ENCODE assay signal across 8 mouse cellular contexts in the genomic region with DNA sequence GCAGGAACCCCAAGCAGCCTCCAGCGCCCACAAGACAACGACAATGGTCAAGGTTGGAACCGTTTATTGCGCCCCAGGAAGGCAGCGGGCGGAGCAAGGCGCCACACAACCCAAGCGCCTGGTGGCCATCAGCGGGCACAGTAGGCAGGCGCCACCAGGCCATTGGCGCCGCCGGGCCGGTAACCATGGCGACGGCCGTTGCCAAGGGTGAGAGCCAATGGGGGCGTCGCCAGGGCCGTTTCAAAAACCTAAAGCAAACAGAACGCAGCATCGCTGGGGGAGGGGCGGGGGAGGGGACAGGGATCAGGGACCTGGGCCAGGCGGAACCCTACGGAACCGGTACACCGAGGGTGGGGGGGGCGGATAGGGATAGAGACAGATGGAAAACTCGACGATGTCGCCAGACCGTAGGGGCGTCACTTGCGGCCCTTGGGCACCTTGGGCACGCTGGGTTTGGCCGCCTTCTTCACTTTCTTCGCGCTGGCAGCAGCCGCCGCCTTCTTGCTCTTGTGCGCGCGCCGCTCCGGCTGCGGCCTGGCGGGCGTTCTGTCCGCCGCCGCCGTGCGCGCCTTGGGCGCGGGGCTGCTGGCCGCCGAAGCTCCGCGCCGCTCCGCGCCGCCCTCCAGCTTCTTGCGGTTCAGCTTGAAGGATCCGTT. TPM values are rescaled to one million over a fixed set of nuclear protein-coding genes. Genes with fewer than 3 reads are reported as not detected.
A peak's percentile ranks its signal among the peaks of the same experiment; 100 is the strongest.
DNase-seq lines count a peak whose midpoint lies in the region; ATAC-seq and TF ChIP-seq lines count a peak whose summit lies in the region.

No protein-coding gene starts in this region.

- peak overlapping the region; percentile 71 for H3K4me3 ChIP-seq in ES-Bruce4 (ENCODE audit: low read depth, low read length)
- peak overlapping the region; percentile 88 for H3K4me3 ChIP-seq in embryonic facial prominence, embryonic 15.5 days (replicated peaks)
- peak overlapping the region; percentile 98 for H3K4me3 ChIP-seq in hindbrain, embryonic 10.5 days
- peak overlapping the region; percentile 60 for H3K4me3 ChIP-seq in left cerebral cortex, adult 2 months

- TF ChIP-seq EP300 in ES-Bruce4 (IDR thresholded peaks at IDR 0.05; ENCODE audit: insufficient read depth, low read depth, low read length) = no peak

- under 1% methylated on average over 63 of the region's 66 CpGs for WGBS in embryonic facial prominence, embryonic 15.5 days
- WGBS in hindbrain, embryonic 10.5 days = under 1% methylated on average over 66 of the region's 66 CpGs

- peak overlapping the region; percentile 76 for H3K4me2 ChIP-seq in embryonic facial prominence, embryonic 15.5 days (replicated peaks)

- intact Hi-C loops in left cerebral cortex, adult 2 months (cut with DNase I) = loop anchor here (5.0 kb wide), 3 partner anchors 68 to 143 kb away; a partner anchor contains a TSS

- no peak for TF ChIP-seq POLR2A in ES-Bruce4 (IDR thresholded peaks at IDR 0.05; ENCODE audit: insufficient read depth, low read length)

- H3K9me3 ChIP-seq in ES-Bruce4 (replicated peaks; ENCODE audit: control insufficient read depth, insufficient read depth, low read length, poor library complexity, severe bottlenecking) = no peaks in the 10 kb centered on the region
- no peaks in the 10 kb centered on the region for H3K9me3 ChIP-seq in embryonic facial prominence, embryonic 15.5 days (replicated peaks)
- no peaks in the 10 kb centered on the region for H3K9me3 ChIP-seq in hindbrain, embryonic 10.5 days

- H3K27ac ChIP-seq in ES-Bruce4 (ENCODE audit: insufficient read depth, low read length) = no peak overlapping the region
- H3K27ac ChIP-seq in embryonic facial prominence, embryonic 15.5 days (replicated peaks) = peak overlapping the region; percentile 90
- peak overlapping the region; percentile 98 for H3K27ac ChIP-seq in hindbrain, embryonic 10.5 days
- peak overlapping the region; percentile 87 for H3K27ac ChIP-seq in left cerebral cortex, adult 2 months

- H3K4me1 ChIP-seq in ES-Bruce4 (ENCODE audit: control insufficient read depth, insufficient read depth, low read length) = no peaks in the 10 kb centered on the region
- peaks cover 21% of the 10 kb centered on the region for H3K4me1 ChIP-seq in embryonic facial prominence, embryonic 15.5 days
- H3K4me1 ChIP-seq in hindbrain, embryonic 10.5 days (replicated peaks) = peaks cover 30% of the 10 kb centered on the region

- H3K27me3 ChIP-seq in ES-Bruce4 (ENCODE audit: control insufficient read depth, insufficient read depth, low read length, poor library complexity, severe bottlenecking) = no peaks in the 10 kb centered on the region
- H3K27me3 ChIP-seq in embryonic facial prominence, embryonic 15.5 days = no peaks in the 10 kb centered on the region
- H3K27me3 ChIP-seq in hindbrain, embryonic 10.5 days (ENCODE audit: insufficient read depth, poor library complexity, severe bottlenecking) = no peaks in the 10 kb centered on the region

- peak overlapping the region; percentile 94 for H3K9ac ChIP-seq in ES-Bruce4 (ENCODE audit: low read depth, poor library complexity, severe bottlenecking)
- peak overlapping the region; percentile 76 for H3K9ac ChIP-seq in embryonic facial prominence, embryonic 15.5 days

- no peaks in the 10 kb centered on the region for H3K36me3 ChIP-seq in ES-Bruce4 (ENCODE audit: control insufficient read depth, insufficient read depth, low read length, poor library complexity, severe bottlenecking)
- peaks cover 14% of the 10 kb centered on the region for H3K36me3 ChIP-seq in embryonic facial prominence, embryonic 15.5 days
- H3K36me3 ChIP-seq in hindbrain, embryonic 10.5 days = peaks cover 31% of the 10 kb centered on the region

- no peak for TF ChIP-seq CTCF in ES-Bruce4 (IDR thresholded peaks at IDR 0.05; ENCODE audit: low read depth, low read length)
- peak; percentile 59 for TF ChIP-seq CTCF in left cerebral cortex, adult 2 months (IDR thresholded peaks at IDR 0.05)

- DNase-seq in adrenal gland, postnatal 4 days (ENCODE audit: low spot score in 2 of 2) = peak; percentile 69 to 78
- DNase-seq in hindbrain, embryonic 10.5 days (ENCODE audit: low spot score) = peak; percentile 94
- peak; percentile 83 to 86 for DNase-seq in left cerebral cortex, adult 2 months (ENCODE audit: extremely low spot score in 1 of 2, low spot score in 2 of 2)
- DNase-seq in lung, postnatal 4 days = peak; percentile 85 to 92
- DNase-seq in right cerebral cortex, postnatal 10 days (ENCODE audit: low spot score in 2 of 2) = peak; percentile 94 to 95

- ATAC-seq in embryonic facial prominence, embryonic 15.5 days (ENCODE audit: insufficient number of reproducible peaks, low FRiP score, low TSS enrichment, low read depth) = peak; percentile 87
- no peak for ATAC-seq in CD4-positive, CD25-positive, alpha-beta regulatory T cell, adult 4 months

RNA-seq across cellular contexts. Expression of a gene that starts 0.9 kb away (rescaled TPM):
- polyA plus RNA-seq in ES-Bruce4 (2011; ENCODE audit: insufficient read depth, insufficient read length, low read depth, missing spikeins) = 39.0 and 47.3 TPM in 2 replicates
- 10 to 100 TPM; 67.6 to 77.3 TPM for total RNA-seq in adrenal gland, postnatal 4 days (2021)
- polyA plus RNA-seq in embryonic facial prominence, embryonic 15.5 days (2015; fragmentation: Nextera tagmentation; extraction: Ambion mirVana) = 41.6 and 45.5 TPM in 2 replicates
- 26.5 and 33.1 TPM in 2 replicates for polyA plus RNA-seq in hindbrain, embryonic 10.5 days (2016; fragmentation: Nextera tagmentation; extraction: Ambion mirVana)
- total RNA-seq in left cerebral cortex, adult 2 months (2021) = 10 to 100 TPM; 56.4 to 66.3 TPM
- not detected for polyA plus RNA-seq in CD4-positive, CD25-positive, alpha-beta regulatory T cell, adult 4 months (2017; shearing (Covaris generic))

Comparison
In these comparisons a context has a peak if more than half of its experiments do, and no peak if none do; other contexts are left out.
1. RNA of a gene that starts 0.9 kb away (polyA plus RNA-seq): 41.6 to 45.5 TPM in embryonic facial prominence, embryonic 15.5 days, 39.0 to 47.3 TPM in ES-Bruce4 and 26.5 to 33.1 TPM in hindbrain, embryonic 10.5 days; not detected in CD4-positive, CD25-positive, alpha-beta regulatory T cell, adult 4 months; every median in the first group is over 10 times any median in the second.
2. Peak in every context shown above with its lines, with median percentiles within 50 percentile points of each other: H3K4me3 ChIP-seq and DNase-seq.